Mouse (Mus musculus): ENCODE results near the gene Hmgcl. TPM values are rescaled to one million over a fixed set of nuclear protein-coding genes. Genes with fewer than 3 reads are reported as not detected.
"Not testable (repeated sequence)": the region's sequence is repeated elsewhere in the genome, so short reads cannot be mapped to it uniquely, and the experiment has no call there.

The Hmgcl gene
- polyA plus RNA-seq, 1 experiment from 2014 or later: 70.1 TPM

DNA sequence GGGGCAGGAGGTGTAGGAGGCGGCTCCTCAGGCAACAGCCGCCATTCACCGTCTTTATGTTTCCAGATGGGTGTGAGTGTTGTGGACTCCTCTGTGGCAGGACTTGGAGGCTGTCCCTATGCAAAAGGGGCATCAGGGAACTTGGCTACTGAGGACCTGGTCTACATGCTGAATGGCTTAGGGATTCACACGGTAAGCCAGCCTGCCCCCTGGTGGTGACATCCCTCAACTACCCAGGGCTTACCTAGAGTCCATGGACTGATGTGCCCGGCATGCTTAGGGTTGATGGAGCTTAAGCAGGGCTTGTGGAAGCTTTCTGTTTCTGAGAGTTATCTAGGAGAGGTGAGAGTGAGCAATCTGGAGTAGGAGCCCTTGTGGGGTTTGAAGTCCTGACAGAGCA is 14.5 kb downstream of the Hmgcl start:
- peak; percentile 85 for DNase-seq (ENCODE audit: low spot score)

DNA sequence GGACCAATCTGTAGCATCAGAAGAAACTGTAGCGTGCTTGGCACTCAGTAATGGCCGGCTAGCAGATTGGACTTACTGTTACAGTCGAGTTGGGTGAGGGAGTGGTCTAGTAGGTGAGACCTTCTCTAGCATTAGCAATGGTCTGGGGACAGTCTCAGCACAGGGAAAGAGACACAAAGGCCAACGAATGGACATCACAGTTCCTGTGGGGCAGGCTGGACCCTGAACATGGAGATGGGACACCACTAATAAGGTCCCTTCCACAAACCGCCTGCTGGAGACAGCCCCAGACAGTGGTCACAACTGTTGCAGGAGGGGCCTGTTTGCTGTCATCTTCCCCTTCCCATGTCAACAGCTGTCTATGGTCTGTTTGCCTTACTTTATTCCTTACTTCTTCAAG is 15.5 kb downstream of the Hmgcl start:
- no peak for DNase-seq (ENCODE audit: low spot score)

DNA sequence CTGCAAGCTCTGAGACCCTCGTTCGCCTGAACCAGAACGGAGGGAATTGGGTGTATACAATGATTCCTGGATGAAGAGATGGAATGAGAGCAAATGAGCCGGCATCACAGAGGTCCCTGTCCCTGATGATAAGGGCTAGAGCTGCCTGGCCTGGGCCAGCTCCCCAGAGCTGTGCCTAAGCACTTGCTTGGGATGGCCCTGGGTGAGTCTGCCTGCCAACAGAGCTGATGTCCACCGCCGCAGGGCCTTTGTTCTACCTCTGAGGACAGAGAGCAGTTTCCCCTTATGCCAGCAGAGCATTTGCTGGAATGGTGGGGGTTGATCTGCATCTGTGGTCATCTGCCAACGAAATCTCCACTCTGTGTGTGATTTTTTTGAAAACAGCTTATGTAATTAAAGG is 15.9 kb downstream of the Hmgcl start:
- no peak for DNase-seq (ENCODE audit: low spot score)

DNA sequence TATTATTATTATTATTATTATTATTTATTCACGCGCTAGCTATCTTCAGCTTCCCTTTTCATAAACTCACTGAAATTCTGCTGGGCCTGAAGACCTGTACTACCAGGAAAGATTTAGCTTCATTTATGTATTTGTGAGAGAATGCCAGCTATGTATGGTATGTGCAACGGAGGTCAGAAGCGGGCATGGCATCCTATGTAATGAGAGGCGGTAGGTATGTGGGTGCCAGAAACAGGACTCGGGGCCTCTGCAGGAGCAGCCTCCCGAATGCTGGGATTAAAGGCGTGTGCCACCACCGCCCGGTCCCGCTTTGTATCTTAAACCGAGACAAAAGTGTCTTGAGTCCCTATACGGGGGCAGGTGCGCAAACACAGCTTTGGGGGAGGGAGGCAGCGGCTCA is 16.7 kb downstream of the Hmgcl start:
- DNase-seq (ENCODE audit: low spot score): no peak

DNA sequence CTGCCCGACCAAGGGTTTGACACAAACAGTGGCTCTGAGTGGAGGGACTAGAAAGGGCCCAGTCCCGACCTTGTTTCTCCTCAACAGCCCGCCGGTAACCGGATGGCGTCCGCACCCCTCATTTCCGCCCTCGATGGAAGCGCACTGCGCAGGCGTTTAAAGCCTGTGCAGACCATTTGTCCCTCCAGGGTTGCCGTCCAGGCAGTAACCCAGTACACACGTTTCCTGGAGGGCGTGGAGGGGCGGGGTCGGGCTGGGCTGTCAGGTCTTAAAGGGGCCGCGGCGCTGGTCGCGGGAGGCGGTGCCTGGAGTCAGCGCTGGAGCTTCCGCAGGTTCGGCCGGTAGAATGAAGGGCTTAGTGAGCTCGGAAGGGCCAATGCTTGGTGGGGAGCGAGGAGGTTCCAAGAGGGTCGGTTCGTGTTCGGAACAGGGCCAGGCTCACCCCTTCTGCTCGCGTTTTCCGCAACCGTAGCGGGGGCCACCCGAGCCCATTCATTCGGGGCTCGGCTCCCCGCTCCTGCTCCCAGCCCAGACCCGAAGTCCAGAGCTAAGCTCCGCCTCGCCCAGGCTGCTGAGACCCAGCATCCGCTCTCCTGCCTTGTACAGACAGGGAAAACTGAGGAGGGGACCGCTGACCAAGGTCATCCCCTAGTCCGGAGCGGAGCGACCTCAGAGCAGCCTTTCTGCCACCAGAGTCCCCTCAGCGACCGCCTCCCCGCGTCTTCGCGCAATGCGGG is 17.4 kb downstream of the Hmgcl start, which contains the start of gene Gale:
Gene Gale, plus strand, starts transcription at position 271 of the 737 bp plus-strand sequence.
- peak; percentile 98 for DNase-seq (ENCODE audit: low spot score)

DNA sequence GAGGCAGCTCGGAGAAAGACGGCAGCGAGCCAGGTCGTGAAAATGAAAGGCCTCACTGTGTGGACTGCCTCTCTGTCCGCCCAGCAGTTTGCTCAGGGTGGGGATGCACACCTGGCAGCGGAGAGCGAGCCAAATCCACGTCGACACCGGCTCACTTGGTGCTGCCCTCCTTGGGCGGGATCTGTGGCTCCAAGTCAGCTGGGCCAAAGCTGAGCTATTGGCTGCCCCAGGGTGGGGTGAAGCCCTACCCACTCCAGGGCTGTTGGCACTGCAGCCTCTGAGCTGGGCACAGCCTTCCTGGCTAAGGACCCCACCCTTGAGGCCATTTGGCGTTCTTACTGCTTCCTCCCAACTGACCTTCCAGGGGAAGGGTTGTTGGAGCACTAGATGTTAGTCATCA is 18.2 kb downstream of the Hmgcl start:
- peak; percentile 32 for DNase-seq (ENCODE audit: low spot score)

DNA sequence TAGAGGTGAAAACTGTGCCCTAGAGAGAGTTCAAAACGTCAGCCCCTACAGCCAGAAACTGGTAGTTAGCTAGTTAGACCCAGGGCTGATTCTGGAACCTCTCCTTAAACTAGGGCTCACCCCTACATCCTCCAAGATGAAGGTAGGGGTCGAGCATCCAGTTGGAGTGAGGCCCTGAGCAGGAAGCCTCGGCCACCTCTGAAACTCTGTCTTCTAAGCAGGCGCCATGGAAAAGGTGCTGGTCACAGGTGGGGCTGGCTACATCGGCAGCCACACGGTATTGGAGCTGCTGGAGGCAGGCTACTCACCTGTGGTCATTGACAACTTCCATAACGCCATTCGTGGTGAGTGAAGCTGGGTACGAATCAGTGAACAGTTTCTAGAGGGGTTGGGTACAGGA is 18.9 kb downstream of the Hmgcl start:
- no peak for DNase-seq (ENCODE audit: low spot score)

DNA sequence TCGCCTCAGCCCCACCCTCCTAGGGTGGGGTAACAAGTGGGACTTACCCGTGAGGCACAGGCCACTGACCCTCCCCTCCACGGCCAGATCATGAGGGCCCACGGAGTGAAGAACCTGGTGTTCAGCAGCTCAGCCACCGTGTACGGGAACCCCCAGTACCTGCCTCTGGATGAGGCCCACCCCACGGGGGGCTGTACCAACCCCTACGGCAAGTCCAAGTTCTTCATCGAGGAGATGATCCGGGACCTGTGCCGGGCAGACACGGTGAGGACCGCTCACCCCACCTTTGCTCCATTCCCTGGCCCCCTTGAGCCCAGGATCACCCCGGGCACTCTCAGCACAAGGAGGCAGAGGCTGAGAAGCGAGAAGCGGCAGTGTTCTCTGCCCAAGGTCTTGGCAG is 20.0 kb downstream of the Hmgcl start:
- no peak for DNase-seq (ENCODE audit: low spot score)

DNA sequence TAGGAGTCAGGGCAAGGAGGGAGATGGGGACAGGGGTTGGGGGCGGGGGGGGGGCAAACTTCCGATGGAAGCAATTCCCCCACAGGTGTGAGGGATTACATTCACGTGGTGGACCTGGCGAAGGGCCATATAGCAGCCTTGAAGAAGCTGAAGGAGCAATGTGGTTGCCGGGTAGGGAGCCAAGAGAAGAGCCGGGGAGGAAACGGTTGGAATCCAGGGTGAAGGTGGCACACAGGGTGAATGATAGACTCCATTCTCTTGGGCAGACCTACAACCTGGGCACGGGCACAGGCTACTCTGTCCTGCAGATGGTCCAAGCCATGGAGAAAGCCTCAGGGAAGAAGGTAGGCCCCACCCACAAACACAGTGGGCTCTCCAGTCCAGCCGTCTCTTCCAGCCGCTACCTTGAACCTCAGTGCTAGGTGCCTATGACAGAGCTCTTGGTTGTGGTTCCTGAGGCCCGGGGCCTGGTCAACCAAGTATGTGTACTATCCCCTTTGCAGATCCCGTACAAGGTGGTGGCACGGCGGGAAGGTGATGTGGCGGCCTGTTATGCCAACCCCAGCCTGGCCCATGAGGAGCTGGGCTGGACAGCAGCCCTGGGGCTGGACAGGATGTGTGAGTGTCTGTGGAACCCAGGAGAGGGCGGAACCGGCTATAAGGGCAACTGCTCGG is 21.0 kb downstream of the Hmgcl start:
- no peak for DNase-seq (ENCODE audit: low spot score)

DNA sequence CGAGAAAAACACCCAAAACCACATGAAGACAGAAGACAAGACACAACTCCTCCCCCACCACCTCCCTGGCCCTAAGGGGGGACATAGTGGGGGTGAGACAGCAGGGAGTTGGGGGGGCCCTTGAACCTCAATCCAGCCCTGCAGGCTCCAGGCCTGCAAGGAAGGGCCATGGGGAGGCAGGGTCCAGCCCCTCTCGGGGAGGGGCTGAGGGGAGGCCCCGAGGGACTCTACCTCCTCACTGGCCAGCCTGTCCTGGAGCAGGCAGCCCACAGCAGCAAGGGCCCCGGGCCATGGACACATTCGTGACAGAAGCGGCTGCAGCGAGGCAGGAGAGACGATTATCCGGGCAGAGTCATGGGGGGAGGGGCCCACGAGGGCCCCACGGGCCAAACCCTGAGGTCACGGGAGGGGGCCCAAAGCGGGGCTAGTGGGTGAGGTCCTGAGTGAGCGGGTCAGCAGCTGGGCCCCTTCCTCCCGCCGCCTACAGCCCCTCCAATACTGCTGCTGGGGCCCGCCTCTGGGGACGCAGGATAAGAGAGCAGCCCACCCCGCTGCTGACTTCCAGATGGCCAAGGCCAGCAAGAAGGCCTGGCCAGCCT is 22.1 kb downstream of the Hmgcl start:
- no peak for DNase-seq (ENCODE audit: low spot score)

DNA sequence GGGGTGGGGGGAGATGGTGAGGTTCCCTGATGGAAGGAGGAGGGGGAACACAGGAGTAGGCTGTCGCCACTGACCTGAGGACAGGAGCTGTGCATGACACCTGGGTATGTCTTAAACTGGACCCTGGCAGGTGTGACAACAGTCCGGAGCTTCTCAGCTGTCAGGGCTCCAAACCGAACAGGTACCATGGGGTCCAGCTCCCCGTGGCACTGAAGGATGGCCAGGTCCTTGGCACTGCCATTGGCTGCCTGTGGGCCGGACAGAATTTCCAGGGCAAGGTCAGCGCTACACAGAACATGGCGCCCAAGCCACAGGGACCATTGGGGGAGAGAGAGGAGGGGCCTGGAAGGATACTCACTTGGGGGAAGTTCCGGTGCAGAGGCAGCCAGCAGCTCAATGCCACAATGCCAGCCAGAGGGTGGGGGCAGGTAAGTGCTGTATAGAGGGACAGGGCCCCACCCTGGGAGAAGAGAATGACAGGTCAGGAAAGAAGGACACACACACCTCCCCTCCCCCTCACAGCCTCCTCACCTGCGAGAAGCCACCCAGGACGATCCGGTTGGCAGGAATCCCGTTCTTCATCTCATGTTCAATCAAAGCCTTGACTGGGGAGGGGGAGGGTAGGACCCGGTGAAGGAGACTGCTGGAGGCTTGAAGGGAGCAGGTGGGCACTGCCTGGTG is 23.0 kb downstream of the Hmgcl start:
- no peak for DNase-seq (ENCODE audit: low spot score)

DNA sequence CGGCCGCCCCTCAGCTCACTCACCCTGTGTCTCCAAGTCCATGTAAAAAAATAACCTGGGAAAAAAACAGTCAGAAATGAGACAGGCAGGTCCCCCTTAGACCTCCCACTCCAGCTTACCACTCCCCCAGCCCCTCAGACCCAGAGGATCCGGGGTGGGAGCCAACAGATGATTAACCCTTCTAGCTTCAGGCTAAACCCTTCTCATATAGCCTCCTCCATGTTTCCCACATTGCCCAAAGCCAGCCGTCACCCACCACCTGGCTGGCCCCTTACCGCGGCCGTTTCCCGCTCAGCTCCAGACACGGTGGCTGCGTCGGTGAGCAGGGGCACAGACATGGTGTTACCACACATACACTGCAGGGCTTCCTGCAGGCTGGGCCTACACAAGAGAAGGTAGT is 24.3 kb downstream of the Hmgcl start:
- DNase-seq (ENCODE audit: low spot score): no peak

DNA sequence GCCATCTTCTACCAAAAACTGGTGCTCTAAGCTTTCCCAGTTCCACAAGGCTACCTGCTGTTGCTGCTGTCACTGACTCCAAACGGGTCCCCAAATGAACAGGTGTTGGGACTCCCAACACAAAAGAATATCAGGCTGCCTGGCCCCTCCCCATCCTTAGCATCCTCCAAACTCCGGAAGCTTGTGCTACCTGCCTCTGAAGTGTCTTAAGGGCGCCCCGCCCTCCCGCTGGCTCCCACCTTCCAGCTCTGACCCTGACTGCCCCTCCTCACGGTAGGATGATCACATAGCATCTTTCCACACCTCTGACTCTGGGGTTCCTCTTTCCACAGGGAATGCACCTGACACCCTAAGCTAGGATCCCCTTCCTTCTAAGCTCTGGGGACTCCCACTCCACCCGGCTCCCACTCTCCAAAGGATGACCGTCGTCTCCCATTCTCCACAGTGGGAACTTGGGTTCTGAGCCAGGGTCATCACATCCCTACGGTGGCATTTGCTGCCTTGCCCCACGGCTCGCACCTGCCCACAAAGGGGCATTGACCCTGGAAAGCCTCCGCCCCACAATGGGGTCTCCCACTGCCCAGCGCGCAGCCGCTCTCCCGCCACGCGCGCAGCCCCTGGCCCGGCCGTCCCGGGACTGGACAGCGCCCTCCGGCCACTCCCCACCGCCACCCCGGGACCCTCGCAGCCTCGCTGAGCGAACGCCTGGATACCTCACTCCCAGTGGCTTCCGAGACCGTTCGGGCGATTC is 25.7 kb downstream of the Hmgcl start:
- DNase-seq (ENCODE audit: low spot score): peak; percentile 57

DNA sequence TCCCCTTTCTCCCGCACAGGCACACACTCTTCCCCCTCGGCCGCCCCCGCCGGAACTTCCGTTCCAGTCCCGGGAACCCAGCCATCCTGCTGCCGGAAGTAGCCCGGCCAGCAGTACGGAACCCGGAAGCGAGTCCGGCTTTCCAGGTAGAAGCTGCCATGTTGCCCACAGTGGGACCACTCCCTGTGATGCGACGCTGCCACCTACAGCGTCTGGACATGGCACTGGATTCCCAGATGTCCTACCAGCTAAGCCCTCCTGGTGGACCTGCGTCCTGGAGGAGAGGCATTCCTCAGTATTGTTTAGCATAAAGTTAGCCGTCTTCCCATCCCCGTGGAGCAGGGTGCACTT is 26.3 kb downstream of the Hmgcl start, which contains the start of gene Lypla2:
Gene Lypla2, minus strand, starts transcription at position 71 of the 351 bp plus-strand sequence.
- peak; percentile 69 for DNase-seq (ENCODE audit: low spot score)

DNA sequence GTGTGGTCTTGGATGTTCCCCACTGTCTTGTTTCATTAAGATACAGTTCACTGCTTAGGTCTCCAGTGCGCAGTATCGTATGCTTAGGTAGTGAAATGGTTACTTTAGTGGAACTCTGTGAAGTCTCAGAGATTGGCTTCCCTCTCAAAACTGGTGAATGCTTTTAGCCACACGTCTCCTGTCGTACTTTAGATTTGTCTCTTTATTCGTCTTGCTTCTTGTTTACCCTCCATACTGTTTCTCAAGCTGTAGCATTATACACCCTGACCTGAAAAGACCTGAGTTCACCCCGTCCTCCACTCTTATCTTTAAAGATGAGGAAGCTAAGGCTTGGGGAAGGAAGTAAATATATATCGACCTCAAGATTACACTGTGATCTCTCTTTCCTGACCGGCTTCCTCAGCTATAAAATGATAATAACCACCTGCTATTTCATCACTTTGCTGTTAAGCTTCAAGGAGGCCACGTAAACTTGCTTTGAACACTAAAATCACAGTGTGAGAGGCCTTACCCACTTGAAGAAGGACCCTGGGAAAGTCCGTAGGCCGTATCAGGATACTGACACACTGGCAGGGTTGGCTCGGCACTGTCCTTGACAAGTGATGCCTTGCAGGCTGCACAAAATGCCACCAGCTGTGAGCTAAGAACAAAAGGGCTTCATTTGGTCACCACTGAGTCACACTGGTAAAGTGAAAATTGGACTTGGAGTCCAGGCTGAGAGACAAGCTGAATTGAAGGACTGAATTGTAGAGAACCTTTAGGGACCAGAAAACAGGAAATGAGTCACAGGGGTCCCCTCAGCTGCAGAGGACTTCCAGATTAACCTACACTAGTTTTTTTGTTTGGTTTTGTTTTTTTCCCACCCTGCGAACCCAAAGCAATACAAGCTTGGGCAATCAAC is 26.9 kb downstream of the Hmgcl start:
- DNase-seq (ENCODE audit: low spot score): peak; percentile 23

DNA sequence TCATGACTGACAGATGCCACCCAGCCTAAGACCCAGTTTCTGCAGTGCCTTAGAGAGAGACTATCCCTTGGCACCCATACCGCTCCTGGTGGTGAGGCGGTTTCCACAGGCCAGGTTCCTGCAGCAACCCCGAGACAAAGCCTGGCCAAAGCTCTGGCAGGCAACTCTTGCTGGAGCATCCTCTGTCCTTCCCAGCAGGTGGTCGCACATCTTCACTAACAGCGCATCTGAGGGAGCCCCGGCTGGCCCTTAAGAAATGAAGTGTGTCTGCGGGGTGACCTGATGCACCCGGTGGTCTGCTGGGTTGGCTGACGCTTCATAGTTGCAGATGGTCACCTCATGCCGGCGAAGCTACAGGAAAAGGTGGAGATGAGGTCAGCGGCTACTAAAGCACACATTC is 29.9 kb downstream of the Hmgcl start:
- DNase-seq (ENCODE audit: low spot score): no peak

DNA sequence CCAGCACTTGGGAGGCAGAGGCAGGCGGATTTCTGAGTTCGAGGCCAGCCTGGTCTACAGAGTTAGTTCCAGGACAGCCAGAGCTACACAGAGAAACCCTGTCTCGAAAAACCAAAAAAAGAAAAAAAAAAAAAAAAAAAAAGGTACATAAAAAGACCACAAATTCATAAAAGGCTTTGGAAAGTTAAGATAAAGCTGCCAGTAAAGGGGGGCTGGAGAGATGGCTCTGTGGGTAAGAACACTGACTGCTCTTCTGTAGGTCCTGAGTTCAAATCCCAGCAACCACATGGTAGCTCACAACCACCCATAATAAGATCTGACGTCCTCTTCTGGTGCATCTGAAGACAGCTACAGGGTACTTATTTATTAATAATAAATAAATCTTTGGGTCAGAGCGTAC is 34.0 kb downstream of the Hmgcl start:
- not testable (repeated sequence) for DNase-seq (ENCODE audit: low spot score)

DNA sequence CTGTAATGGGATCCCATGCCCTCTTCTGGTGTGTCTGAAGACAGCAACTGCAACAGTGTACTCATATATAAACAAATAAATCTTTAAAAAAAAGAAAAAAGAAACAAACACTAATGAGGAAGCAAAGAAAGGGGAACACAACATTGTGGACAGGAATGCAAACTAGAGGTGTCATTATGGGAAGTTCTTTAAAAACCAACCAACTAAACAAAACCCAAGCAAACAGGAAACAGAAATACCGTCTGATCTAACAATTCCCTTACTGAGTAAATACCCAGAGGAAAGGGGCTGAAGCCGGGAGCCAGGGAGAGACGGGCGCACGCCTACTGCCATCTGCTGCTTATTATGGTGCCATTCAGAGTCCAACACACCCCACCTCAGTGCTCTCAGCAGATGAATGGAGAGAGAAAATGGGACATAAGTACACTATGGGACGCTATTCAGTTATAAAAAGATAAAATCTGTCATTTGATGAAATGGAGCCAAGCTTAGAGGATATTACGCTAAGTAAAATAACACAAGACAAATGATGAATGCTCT is 35.3 kb downstream of the Hmgcl start:
- DNase-seq (ENCODE audit: low spot score): no peak

DNA sequence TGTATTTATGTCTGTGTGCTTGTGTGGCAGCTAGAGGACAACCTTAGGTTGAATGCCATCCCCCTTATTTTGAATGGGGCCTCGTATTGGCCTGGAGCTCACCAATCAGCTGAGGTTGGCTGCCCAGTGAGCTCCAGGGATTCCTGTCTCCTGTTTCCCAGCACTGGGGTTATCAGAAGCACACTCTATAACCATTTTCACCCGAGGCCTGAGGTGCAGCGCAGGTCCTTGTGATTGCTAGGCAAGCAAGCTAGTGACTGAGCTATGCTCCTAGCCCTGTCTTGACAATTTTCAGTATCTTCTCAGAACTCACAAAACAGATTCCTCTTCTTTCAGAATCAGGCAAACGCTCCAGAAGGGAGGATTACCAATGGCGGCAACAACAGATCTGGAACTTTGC is 38.3 kb downstream of the Hmgcl start:
- no peak for DNase-seq (ENCODE audit: low spot score)

DNA sequence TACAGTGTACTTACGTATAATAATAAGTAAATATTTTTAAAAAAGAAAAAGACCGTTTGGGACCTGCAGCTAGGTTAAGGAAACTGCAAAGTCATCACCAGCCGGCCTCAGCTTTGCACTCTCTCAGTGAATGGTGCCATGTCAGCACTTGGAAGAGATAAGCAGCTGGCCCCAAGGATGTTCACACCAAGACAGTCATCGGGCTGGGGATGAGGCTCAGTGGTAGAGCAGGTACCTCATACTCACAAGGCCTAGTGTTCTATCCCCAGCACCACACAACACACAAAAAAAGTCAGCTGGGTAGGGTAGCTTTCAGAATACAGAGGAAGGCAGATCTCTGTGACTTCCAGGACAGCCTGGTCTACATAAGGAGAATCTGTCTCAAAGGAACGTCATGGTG is 38.9 kb downstream of the Hmgcl start:
- no peak for DNase-seq (ENCODE audit: low spot score)
